Mouse (Mus musculus) left cerebral cortex, adult 9 months (tissue): ENCODE measurements around the gene Ncbp3.

Source experiments
- DNase-seq, 2 experiments: peaks; one replicate each; pipeline ENCODE4 v3.0.0; 2022; ENCODE audit warnings: low spot score in 2 of 2

Ncbp3 gene

GRCm38 (mm10) chr11:73030821-73031498 lies 16.6 kb upstream of the Ncbp3 start:
- DNase-seq: peak; percentile 84 to 93

GRCm38 (mm10) chr11:73031536-73031935 lies 16.0 kb upstream of the Ncbp3 start:
- no peak for DNase-seq

- no peak for DNase-seq
Measured at GRCm38 (mm10) chr11:73036077-73036476, 11.5 kb upstream of the Ncbp3 start.

GRCm38 (mm10) chr11:73036889-73037288 lies 10.7 kb upstream of the Ncbp3 start:
- DNase-seq: no peak

- no peak for DNase-seq
Measured at GRCm38 (mm10) chr11:73037691-73038090, 9.9 kb upstream of the Ncbp3 start.

- peak in 1 of 2 experiments; percentile 70 for DNase-seq
Measured at GRCm38 (mm10) chr11:73039102-73039799, 8.3 kb upstream of the Ncbp3 start.

GRCm38 (mm10) chr11:73044229-73044755 lies 3.3 kb upstream of the Ncbp3 start:
- no peak for DNase-seq

- no peak for DNase-seq
Measured at GRCm38 (mm10) chr11:73044789-73045188, 2.8 kb upstream of the Ncbp3 start.

GRCm38 (mm10) chr11:73048030-73048876 lies 670 bp downstream of the Ncbp3 start:
- no peak for DNase-seq

GRCm38 (mm10) chr11:73049335-73049734 lies 1.8 kb downstream of the Ncbp3 start:
- DNase-seq: peak in 1 of 2 experiments; percentile 81

- DNase-seq: no peak
Measured at GRCm38 (mm10) chr11:73052795-73053194, 5.2 kb downstream of the Ncbp3 start.

- no peak for DNase-seq
Measured at GRCm38 (mm10) chr11:73057701-73058100, 10.1 kb downstream of the Ncbp3 start.

- no peak for DNase-seq
Measured at GRCm38 (mm10) chr11:73059630-73060029, 12.0 kb downstream of the Ncbp3 start.

- DNase-seq: no peak
Measured at GRCm38 (mm10) chr11:73061413-73061812, 13.8 kb downstream of the Ncbp3 start.

GRCm38 (mm10) chr11:73071839-73072238 lies 24.3 kb downstream of the Ncbp3 start:
- peak in 1 of 2 experiments; percentile 39 for DNase-seq

- no peak for DNase-seq
Measured at GRCm38 (mm10) chr11:73076295-73076694, 28.7 kb downstream of the Ncbp3 start.

- DNase-seq: no peak
Measured at GRCm38 (mm10) chr11:73076733-73077132, 29.1 kb downstream of the Ncbp3 start.

GRCm38 (mm10) chr11:73077211-73077720 lies 29.7 kb downstream of the Ncbp3 start:
- DNase-seq: no peak

- no peak for DNase-seq
Measured at GRCm38 (mm10) chr11:73078615-73079014, 31.0 kb downstream of the Ncbp3 start.

GRCm38 (mm10) chr11:73080306-73080705 lies 32.7 kb downstream of the Ncbp3 start:
- DNase-seq: no peak

- DNase-seq: no peak
Measured at GRCm38 (mm10) chr11:73084303-73084702, 36.7 kb downstream of the Ncbp3 start.

- peak in 1 of 2 experiments; percentile 42 for DNase-seq
Measured at GRCm38 (mm10) chr11:73084804-73085231, 37.2 kb downstream of the Ncbp3 start.
